Mouse (Mus musculus) lung, adult 2 months (tissue): ENCODE measurements around the gene Stim1.

Experiments
- CTCF ChIP-seq: fragments of 200-500 bp; IDR thresholded peaks from 2 replicates; pipeline ENCODE4 v1.5.1; 2011; ENCODE audit warnings: mild to moderate bottlenecking, low read length, control low read depth; ENCODE audit not compliant: insufficient read depth
- POLR2A ChIP-seq: fragments of 200-500 bp; IDR thresholded peaks from 2 replicates; pipeline ENCODE4 v1.6.1; 2011; ENCODE audit warnings: low read depth, mild to moderate bottlenecking, control low read depth, low read length, borderline replicate concordance; ENCODE audit errors: extremely low read depth

- TF ChIP-seq CTCF = no peak
- TF ChIP-seq POLR2A = no peak
These were observed 47.8 kb downstream of the Stim1 start for GRCm38 (mm10) chr7:102315435-102315834.
